Mouse (Mus musculus) ovary, postnatal 36 days (tissue): ENCODE measurements at regions not wholly inside any gene's neighbourhood (a gene's known extent, or its start where the extent isn't known, plus 50 kb on each side); places are given as distances from the start of the nearest gene placed in this dataset.

ENCODE experiments used
- DNase-seq: peaks from one replicate; pipeline ENCODE4 v3.0.0; 2022; ENCODE audit warnings: low spot score, mixed read lengths

DNA sequence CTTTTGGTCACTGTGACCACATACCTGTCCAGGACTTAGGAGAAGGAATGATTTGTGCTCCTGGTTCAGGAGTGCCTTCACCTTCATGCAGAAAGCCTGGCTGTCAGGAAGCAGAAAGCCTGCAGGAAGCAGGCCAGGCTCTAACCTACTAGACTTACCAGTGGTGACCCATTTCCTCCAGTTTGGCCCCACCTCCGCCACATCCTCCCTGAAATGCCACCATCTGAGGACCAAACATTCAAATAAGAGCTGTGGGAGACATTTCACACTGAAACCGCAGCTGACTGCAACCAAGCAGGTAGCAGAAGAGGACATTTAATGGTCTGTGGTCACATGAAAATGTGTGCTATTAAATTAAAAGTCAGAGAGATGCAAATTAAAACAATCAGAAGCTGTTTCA, 50.3 kb upstream of the Armc2 start:
- DNase-seq, result no peak
